Mouse (Mus musculus): ENCODE data around the gene Arhgef17.

GRCm38 (mm10) chr7:100978171-100978570 lies 46.3 kb upstream of the Arhgef17 start:
- TF ChIP-seq CHD2 (IDR thresholded peaks at IDR 0.05; ENCODE audit: low read depth, low read length) (no peak), HCFC1 (IDR thresholded peaks at IDR 0.05; ENCODE audit: borderline replicate concordance, insufficient read depth, low read length) (no peak)
